Mouse (Mus musculus) hindbrain, embryonic 11.5 days (tissue): ENCODE data around the gene Sh3bp2. TPM values are rescaled to one million over a fixed set of nuclear protein-coding genes. Genes with fewer than 3 reads are reported as not detected.

ENCODE experiments used
- ATAC-seq: fragments of 200-750 bp; cut with Nextera tagmentation; 2 replicates; pipeline ENCODE4 v1.8.0; 2017; ENCODE audit warnings: mild to moderate bottlenecking, moderate TSS enrichment, moderate library complexity; ENCODE audit not compliant: low FRiP score
- DNase-seq: peaks from one replicate; pipeline ENCODE4 v3.0.0-alpha.2; 2015; ENCODE audit warnings: low spot score
- H3K27ac ChIP-seq: fragments of 300-500 bp; sonication (generic); 2 replicates; pipeline ENCODE4 v1.5.1; 2014; ENCODE audit warnings: mild to moderate bottlenecking, low read depth, low read length
- H3K27me3 ChIP-seq: fragments of 300-500 bp; sonication (generic); 2 replicates; pipeline ENCODE4 v1.6.1; 2014; ENCODE audit warnings: mild to moderate bottlenecking, low read length, moderate library complexity, mixed read lengths; ENCODE audit not compliant: control insufficient read depth, insufficient read depth
- H3K36me3 ChIP-seq: fragments of 300-500 bp; sonication (generic); 2 replicates; pipeline ENCODE4 v1.6.1; 2014; ENCODE audit warnings: mild to moderate bottlenecking, low read length, moderate library complexity, mixed read lengths; ENCODE audit not compliant: control insufficient read depth, insufficient read depth
- H3K4me1 ChIP-seq: fragments of 300-500 bp; sonication (generic); replicated peaks from 2 replicates; pipeline ENCODE4 v1.6.1; 2014; ENCODE audit warnings: low read length, mixed read lengths; ENCODE audit not compliant: control insufficient read depth, insufficient read depth
- H3K4me2 ChIP-seq: fragments of 300-500 bp; sonication (generic); replicated peaks from 2 replicates; pipeline ENCODE4 v1.6.1; 2014; ENCODE audit warnings: mild to moderate bottlenecking, low read depth, low read length
- H3K4me3 ChIP-seq: fragments of 300-500 bp; sonication (generic); 2 replicates; pipeline ENCODE4 v1.5.1; 2014; ENCODE audit warnings: low read depth, low read length
- H3K9ac ChIP-seq: fragments of 300-500 bp; sonication (generic); 2 replicates; pipeline ENCODE4 v1.6.1; 2014; ENCODE audit warnings: low read depth, low read length
- H3K9me3 ChIP-seq: fragments of 300-500 bp; sonication (generic); 2 replicates; pipeline ENCODE4 v1.6.1; 2016; ENCODE audit warnings: low read length; ENCODE audit not compliant: control insufficient read depth
- WGBS: fragments of 180-500 bp; shearing (Covaris S2); extraction: QIAGEN DNeasy Blood & Tissue Kit; methylation state at CpG from one replicate; pipeline ENCODE4 v1.1.7; 2014; 5-methylcytosine and 5-hydroxymethylcytosine counted together
- polyA plus RNA-seq: library from polyadenylated mRNA; unstranded; fragments of >200 nt; fragmentation: Nextera tagmentation; extraction: Ambion mirVana; gene quantifications from 2 replicates; pipeline ENCODE4 v1.2.1, GENCODE M21; 2014

Gene Sh3bp2
- polyA plus RNA-seq, 1 experiment from 2014 or later = 10.8 TPM

DNA sequence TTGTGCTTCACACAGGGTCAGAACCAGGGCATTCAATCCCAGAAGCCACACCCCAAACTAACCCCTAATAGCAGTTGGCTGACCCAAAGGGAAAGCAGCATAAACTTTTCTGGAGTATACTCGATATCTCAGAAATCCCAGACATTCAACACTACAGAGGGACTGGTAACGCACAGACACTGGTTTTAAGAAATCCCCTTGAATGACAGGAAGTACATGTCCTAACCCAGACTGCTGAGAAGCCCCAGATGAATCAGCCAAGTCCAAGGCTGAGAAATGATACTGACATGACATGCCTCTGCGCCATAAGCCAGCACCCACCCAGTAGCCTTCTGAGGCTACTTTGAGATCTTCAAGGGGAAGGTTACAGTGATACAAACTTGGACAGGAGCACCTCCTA is 24.1 kb upstream of the Sh3bp2 start:
- DNase-seq = no peak
- Histone ChIP-seq H3K27ac (no peak overlapping the region), H3K27me3 (no peaks in the 10 kb centered on the region), H3K9ac (no peak overlapping the region), H3K4me2 (no peak overlapping the region), H3K36me3 (no peaks in the 10 kb centered on the region), H3K4me1 (no peaks in the 10 kb centered on the region), H3K4me3 (no peak overlapping the region), H3K9me3 (no peaks in the 10 kb centered on the region)
- no peak for ATAC-seq
- WGBS = 88% methylated on average over 3 of the region's 3 CpGs

DNA sequence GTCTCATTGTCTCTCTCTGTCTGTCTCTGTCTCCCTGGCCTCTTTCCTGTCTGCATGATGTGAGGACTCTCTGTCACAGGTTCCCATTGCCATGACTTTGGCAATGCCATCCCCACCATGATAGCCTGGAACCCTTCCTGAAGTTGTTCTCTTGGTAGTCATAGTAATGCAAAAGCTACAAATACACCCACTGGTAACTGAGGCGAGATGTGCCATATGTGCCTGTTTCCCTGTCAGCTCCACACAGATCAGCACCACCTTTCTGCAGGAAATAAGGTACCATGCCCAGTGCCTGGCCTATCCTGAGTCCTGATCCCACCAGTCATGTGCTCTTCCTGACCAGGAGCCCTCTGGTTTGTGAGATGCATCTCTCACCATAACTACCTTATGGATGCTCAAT is 23.2 kb upstream of the Sh3bp2 start:
- Histone ChIP-seq H3K27ac (no peak overlapping the region), H3K4me1 (no peaks in the 10 kb centered on the region), H3K4me2 (no peak overlapping the region), H3K9ac (no peak overlapping the region), H3K4me3 (no peak overlapping the region), H3K9me3 (no peaks in the 10 kb centered on the region), H3K27me3 (no peaks in the 10 kb centered on the region), H3K36me3 (no peaks in the 10 kb centered on the region)
- WGBS = 86% methylated on average over 1 of the region's 1 CpGs
- ATAC-seq = no peak
- no peak for DNase-seq

GRCm38 (mm10) chr5:34502821-34503220 is 22.8 kb upstream of the Sh3bp2 start:
- WGBS = 78% methylated on average over 6 of the region's 6 CpGs
- no peak overlapping the region for H3K4me2 ChIP-seq
- H3K27me3 ChIP-seq = no peaks in the 10 kb centered on the region
- H3K4me3 ChIP-seq = no peak overlapping the region
- ATAC-seq (no peak), DNase-seq (no peak)
- no peaks in the 10 kb centered on the region for H3K36me3 ChIP-seq
- no peaks in the 10 kb centered on the region for H3K4me1 ChIP-seq
- H3K9me3 ChIP-seq = no peaks in the 10 kb centered on the region
- no peak overlapping the region for H3K9ac ChIP-seq
- no peak overlapping the region for H3K27ac ChIP-seq

DNA sequence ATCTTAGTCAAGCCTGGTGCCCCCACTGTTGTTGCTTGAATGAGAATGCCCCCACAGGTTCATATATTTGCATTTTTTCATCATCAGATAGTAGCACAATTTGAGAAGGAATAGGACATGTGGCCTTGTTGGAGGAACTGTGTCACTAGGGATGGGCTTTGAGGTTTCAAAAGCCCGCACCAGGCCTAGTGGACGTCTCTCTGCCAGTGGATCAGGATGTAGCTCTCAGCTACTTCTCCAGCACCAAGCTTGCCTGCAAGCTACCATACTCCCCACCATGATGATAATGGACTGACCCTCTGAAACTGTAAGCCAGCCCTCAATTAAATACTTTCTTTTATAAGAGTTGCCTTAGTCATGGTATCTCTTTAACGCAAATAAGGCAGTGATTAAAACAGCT is 13.2 kb upstream of the Sh3bp2 start:
- Histone ChIP-seq H3K27me3 (peaks cover 11% of the 10 kb centered on the region), H3K4me1 (no peaks in the 10 kb centered on the region), H3K27ac (no peak overlapping the region), H3K36me3 (no peaks in the 10 kb centered on the region), H3K4me3 (no peak overlapping the region), H3K9ac (no peak overlapping the region), H3K9me3 (no peaks in the 10 kb centered on the region), H3K4me2 (no peak overlapping the region)
- ATAC-seq = no peak
- no peak for DNase-seq
- 82% methylated on average over 3 of the region's 3 CpGs for WGBS

- H3K4me2 ChIP-seq = peak within 1 kb of the TSS; percentile 98
- H3K4me1 ChIP-seq = no peaks in the 10 kb centered on the region
- peak; percentile 95 for DNase-seq
- no peaks in the 10 kb centered on the region for H3K36me3 ChIP-seq
- no peaks in the 10 kb centered on the region for H3K9me3 ChIP-seq
- H3K27ac ChIP-seq = no peak within 1 kb of the TSS
- H3K4me3 ChIP-seq = peak within 1 kb of the TSS; percentile 51
- H3K27me3 ChIP-seq = peaks cover 11% of the 10 kb centered on the region
- H3K9ac ChIP-seq = peak within 1 kb of the TSS; percentile 59
- peak; percentile 94 for ATAC-seq
- under 1% methylated on average over 64 of the region's 64 CpGs for WGBS
Measured at GRCm38 (mm10) chr5:34513466-34514217, 12.0 kb upstream of the Sh3bp2 start, which contains the start of gene Tnip2. TSS of gene Tnip2 (minus strand) at chr5:34513991.

DNA sequence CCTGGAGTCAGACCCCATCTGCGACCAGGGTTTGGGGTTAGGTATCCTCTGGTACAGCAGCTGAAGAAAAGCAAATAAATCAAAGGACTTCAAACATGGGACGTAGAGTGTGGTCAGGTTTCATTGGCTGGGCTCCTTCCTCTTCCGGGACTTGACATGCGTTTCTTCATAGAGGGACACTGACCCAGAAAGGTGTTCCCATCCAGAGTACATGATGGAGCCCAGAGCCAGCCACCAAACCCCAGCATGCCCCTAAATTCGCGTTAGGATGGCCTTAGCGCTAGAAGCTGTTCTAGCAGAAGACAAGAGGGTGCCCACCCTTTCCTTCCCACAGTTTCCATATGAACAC is 11.4 kb upstream of the Sh3bp2 start:
- ATAC-seq (no peak), DNase-seq (no peak)
- 39% methylated on average over 7 of the region's 7 CpGs for WGBS

GRCm38 (mm10) chr5:34515096-34515495 is 10.5 kb upstream of the Sh3bp2 start:
- DNase-seq (no peak), ATAC-seq (no peak)
- H3K9me3 ChIP-seq = no peaks in the 10 kb centered on the region
- no peak overlapping the region for H3K4me3 ChIP-seq
- H3K36me3 ChIP-seq = no peaks in the 10 kb centered on the region
- H3K4me1 ChIP-seq = no peaks in the 10 kb centered on the region
- H3K27me3 ChIP-seq = peaks cover 11% of the 10 kb centered on the region
- no peak overlapping the region for H3K4me2 ChIP-seq
- no peak overlapping the region for H3K27ac ChIP-seq
- H3K9ac ChIP-seq = no peak overlapping the region

More for the DNA sequence above, 11.4 kb upstream of the Sh3bp2 start:
- peak overlapping the region; percentile 51; the same call in 1 of the 2 replicates for H3K4me3 ChIP-seq
- H3K27ac ChIP-seq = no peak overlapping the region
- no peaks in the 10 kb centered on the region for H3K9me3 ChIP-seq
- peak overlapping the region; percentile 98 for H3K4me2 ChIP-seq
- H3K36me3 ChIP-seq = no peaks in the 10 kb centered on the region
- H3K4me1 ChIP-seq = no peaks in the 10 kb centered on the region
- no peak overlapping the region for H3K9ac ChIP-seq
- H3K27me3 ChIP-seq = peaks cover 11% of the 10 kb centered on the region

DNA sequence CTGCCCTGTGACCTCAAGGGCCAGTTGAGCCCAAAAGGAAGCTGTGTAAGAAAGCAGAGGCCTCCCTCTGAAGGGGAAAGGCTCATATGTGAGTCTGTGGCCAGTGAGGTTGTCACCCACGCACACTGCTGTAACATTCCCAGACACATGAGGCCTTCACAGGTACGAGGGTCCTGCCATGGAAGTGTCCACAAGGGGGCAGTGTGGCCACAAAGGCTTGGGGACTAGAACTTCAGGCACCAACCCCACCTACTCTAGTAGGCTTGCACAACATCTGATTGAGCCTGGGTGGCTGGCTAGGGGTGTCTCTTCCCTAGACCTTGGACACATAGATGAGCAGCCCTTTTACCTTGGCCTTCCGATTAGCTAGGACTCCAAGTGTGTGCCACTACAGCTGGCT is 7.7 kb upstream of the Sh3bp2 start:
- 25% methylated on average over 3 of the region's 3 CpGs for WGBS
- no peak for ATAC-seq

GRCm38 (mm10) chr5:34519389-34519910 is 6.2 kb upstream of the Sh3bp2 start:
- no peak for DNase-seq
- Histone ChIP-seq H3K36me3 (no peaks in the 10 kb centered on the region), H3K27ac (no peak overlapping the region), H3K4me3 (no peak overlapping the region), H3K4me2 (no peak overlapping the region), H3K9me3 (no peaks in the 10 kb centered on the region), H3K27me3 (no peaks in the 10 kb centered on the region), H3K9ac (no peak overlapping the region), H3K4me1 (no peaks in the 10 kb centered on the region)
- WGBS = 84% methylated on average over 9 of the region's 9 CpGs
- no peak for ATAC-seq

More for the DNA sequence above, 7.7 kb upstream of the Sh3bp2 start:
- Histone ChIP-seq H3K9me3 (no peaks in the 10 kb centered on the region), H3K9ac (no peak overlapping the region), H3K36me3 (no peaks in the 10 kb centered on the region), H3K4me2 (no peak overlapping the region), H3K27ac (no peak overlapping the region), H3K4me3 (no peak overlapping the region), H3K27me3 (peaks cover 5% of the 10 kb centered on the region; the same call in 1 of the 2 replicates), H3K4me1 (no peaks in the 10 kb centered on the region)
- peak; percentile 79 for DNase-seq
